Mouse (Mus musculus): ENCODE data around the gene Ythdf1.

Ythdf1 gene

DNA sequence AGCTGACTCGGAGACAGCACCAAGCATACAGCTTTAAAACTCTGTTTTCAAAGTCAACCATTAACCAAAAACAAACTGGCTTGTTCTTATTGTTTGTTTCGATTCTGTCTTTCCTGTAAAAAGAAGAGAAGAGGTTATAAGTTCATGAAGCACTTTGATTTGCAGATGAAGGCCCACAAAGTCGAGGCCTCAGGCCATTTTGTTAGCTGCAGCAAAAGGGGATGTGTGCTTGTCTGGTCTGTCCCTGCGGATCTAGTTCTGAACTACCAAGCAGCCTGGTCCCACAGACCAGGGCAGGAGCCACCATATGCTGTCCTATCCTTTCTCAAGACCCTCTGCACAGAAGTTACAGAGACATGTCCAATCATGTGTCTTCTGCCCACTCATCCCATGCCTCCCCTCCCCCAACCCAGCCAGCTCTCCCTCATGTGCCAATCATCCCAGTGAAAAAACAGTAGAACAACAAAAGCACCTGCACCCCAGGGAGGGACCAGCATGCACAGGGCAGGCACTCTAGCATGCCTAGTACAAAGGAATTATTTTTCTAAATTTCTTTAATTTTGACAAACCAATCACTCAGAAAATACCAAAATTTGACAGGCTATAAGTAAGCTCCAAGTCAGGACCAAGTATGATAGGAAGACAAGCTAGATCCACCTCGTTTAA is 15.1 kb downstream of the Ythdf1 start:
- DNase-seq (ENCODE audit: low spot score), result no peak

- no peak for DNase-seq (ENCODE audit: low spot score)
These were observed 16.1 kb downstream of the Ythdf1 start for GRCm38 (mm10) chr2:180904435-180905208.

DNA sequence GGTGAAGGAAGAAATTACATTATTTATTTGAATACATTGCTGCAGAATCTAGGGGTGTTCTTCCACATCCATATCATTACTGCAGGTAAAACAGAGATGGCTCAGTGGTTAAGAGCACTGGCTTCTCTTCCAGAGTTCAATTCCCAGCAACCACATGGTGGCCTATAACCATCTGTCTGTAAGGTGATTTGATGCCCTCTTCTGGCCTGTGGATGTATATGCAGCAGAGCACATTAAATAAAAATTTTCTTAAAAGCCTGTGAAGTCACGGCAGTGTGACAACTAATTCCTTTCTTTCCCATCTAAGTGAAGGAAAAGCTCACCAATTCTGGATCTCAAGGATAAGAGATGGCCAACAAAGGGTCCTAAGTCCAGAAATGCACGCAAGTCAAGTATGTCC is 18.7 kb downstream of the Ythdf1 start:
- no peak for DNase-seq (ENCODE audit: low spot score)

- no peak for DNase-seq (ENCODE audit: low spot score)
These were observed 22.9 kb downstream of the Ythdf1 start for GRCm38 (mm10) chr2:180897857-180898256.

GRCm38 (mm10) chr2:180896819-180897625 is 23.7 kb downstream of the Ythdf1 start:
- no peak for DNase-seq (ENCODE audit: low spot score)

GRCm38 (mm10) chr2:180895837-180896525 is 24.8 kb downstream of the Ythdf1 start:
- no peak for DNase-seq (ENCODE audit: low spot score)

DNA sequence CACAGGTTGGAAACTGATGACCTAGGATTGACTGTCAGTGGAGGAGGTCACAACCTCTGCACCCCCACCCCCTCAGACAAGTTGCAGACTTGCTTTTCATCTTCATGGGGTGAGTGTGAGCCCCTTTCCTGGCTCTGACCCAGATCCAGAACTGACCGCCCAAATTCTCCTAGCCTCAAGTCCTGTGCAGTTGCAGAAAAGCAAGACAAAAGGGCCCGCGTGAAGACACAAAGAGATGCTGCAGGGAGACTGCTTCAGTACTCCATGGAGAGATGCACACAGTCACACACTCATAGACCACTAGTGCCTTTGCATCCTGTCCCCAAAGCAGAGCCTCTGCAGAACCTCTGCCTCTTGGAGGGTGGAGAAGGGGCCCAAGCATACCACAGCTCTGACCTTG is 25.4 kb downstream of the Ythdf1 start:
- no peak for DNase-seq (ENCODE audit: low spot score)

GRCm38 (mm10) chr2:180894734-180895133 is 26.0 kb downstream of the Ythdf1 start:
- DNase-seq (ENCODE audit: low spot score), result peak; percentile 45

GRCm38 (mm10) chr2:180894029-180894623 is 26.6 kb downstream of the Ythdf1 start:
- DNase-seq (ENCODE audit: low spot score), result peak; percentile 50

DNA sequence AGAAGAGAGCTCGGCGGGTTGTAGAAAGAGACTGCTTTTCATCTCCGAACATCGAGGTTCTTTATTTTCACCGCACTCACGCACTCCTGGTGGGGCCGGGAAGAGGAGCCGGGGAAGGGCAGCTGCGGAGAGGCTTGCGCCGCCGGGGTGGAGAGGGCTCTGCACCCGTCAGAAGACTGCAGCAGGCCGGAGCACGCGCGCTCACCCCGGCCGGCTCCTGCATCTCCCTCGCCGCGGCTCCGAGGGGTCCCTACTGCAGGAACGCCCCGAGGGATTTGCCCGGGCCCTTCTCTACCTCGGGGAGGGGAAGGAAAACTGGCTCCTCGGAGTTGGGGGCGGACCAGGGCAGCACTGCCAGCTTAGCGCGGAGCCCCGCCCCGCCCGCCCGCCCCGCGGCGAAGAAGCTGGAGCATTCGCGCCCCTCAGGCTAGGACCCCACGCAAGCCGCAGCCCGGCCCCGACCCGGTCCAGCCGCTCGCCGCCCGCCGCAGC is 27.2 kb downstream of the Ythdf1 start:
- DNase-seq (ENCODE audit: low spot score), result no peak

DNA sequence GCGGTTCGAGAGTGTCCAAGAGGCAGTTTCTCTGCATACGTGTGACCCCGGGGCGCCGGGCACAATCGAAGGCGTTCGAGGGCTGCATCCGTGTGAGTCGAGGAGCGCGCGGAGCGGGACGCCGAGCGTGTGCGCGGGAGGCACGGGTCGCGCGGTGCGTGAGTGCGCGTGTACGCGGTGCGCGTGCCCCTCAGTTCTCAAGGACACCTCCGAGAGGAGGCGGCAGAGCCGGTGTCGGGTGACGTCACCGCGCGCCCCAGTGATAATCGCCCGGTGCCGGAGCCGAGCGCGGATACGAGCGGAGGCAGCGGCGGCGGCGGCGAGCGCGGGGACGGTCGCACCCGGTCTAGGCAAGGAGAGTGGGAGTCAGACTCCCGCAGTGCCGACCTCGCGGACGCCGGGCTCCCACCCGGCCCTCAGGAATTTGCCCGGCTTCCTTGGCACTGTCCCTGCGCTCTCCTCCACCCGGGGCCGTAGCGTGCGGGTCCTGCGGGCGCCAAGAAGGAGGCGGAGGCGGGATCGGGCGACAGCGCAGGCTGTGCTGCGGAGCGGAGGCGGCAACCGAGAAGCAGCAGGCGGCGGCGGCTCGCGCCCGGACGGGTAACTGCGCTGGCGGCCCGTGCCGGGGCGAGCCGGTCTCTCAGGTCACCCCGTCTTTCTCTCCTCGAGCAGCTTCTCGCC is 27.8 kb downstream of the Ythdf1 start:
- DNase-seq (ENCODE audit: low spot score), result no peak

DNA sequence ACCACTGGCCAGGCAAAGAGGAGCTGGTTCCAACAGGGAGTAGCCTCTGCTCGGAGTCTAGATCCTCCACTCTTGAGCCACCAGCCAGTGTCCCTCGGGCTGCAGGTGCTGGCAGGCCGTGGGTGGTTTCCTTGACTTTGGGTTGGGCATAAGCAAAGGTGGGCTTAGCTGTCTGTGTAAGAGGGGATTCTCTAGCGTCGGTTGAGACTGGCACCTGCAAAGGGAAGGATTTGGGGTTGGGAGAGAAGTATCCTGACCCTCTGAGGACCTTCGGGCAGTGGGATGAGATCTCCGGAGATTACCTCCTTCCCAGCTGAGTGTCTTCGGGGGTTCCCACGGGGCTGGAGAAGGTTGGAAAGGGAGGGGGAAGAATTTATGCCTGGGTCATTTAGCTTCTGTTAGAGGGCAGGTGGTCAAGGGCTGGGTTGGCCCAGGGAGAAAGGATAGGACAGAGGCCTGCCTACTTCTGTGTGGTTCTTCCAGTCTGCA is 28.9 kb downstream of the Ythdf1 start:
- DNase-seq (ENCODE audit: low spot score), result no peak

DNA sequence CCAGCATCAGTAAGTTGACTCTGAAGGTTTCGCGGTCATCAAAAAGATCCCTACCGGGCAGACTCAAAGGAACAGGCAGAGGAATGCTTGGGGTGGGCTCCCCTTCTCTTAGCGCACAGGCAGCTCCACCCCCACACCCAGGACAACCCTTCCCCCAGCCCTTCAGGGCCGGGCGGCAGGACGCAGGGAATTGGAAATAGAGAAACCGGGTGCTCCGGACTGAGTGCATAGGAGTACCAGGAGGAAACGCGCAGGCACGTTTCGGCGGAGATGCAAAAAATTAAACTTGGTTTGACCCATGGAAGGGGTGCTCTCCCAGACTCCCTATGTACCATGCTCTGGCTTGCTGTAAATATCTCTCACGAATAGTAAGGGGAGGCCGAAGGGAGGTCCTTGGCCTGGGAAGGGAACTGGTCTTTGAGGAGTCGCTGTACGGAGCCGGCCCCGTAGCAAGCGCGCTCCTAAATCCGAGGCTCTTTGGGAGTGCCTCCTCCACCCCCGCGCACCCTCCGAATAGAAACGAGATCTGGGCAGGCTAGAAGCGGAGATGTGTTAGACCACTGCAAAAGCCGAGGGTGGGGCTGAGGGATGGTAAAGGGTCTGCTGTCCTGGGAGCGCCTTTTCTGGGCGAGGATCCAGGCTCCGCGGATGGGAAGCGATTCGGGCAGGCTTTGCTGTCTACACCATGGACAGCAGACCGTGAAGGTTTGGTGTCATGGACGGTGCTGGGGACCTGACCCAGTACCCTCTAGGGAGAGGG is 29.5 kb downstream of the Ythdf1 start:
- DNase-seq (ENCODE audit: low spot score), result no peak

GRCm38 (mm10) chr2:180890422-180891074 is 30.2 kb downstream of the Ythdf1 start:
- no peak for DNase-seq (ENCODE audit: low spot score)

- no peak for DNase-seq (ENCODE audit: low spot score)
These were observed 30.8 kb downstream of the Ythdf1 start for GRCm38 (mm10) chr2:180889921-180890280.

- DNase-seq (ENCODE audit: low spot score), result no peak
These were observed 31.4 kb downstream of the Ythdf1 start for GRCm38 (mm10) chr2:180889271-180889920.

- no peak for DNase-seq (ENCODE audit: low spot score)
These were observed 35.5 kb downstream of the Ythdf1 start for GRCm38 (mm10) chr2:180885270-180885669.

DNA sequence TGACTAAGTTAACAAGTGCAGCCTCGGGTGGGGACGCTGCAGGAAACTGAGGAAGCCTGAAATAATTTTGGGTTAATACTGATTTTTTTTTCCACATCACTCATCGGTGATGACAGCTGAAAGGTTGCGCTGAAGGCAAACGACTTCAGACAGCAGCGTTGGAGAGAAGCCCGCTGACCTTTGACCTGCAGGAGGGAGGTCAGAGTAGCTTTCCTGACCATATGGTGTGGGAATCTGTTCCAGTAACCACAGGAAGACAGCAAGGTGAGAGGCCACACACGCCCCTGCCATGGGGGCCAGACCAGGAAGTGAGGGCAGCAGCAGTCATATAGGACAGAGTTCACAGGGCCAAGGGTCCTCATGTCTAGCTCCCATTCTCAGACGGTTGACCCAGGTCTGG is 39.5 kb downstream of the Ythdf1 start:
- DNase-seq (ENCODE audit: low spot score), result no peak

Data from urinary bladder, postnatal 14 days (tissue).